Mouse (Mus musculus) urinary bladder, postnatal 0 days (tissue): ENCODE results near the gene Nip7. TPM values are rescaled to one million over a fixed set of nuclear protein-coding genes. Genes with fewer than 3 reads are reported as not detected.

ENCODE experiments used
- microRNA-seq: library from miRNA; unstranded; fragments of <30 nt; microRNA quantifications from one replicate; pipeline ENCODE4, GENCODE M21; 2016
- polyA plus RNA-seq: library from polyadenylated mRNA; unstranded; fragments of >200 nt; fragmentation: Nextera tagmentation; extraction: Ambion mirVana; gene quantifications from 2 replicates; pipeline ENCODE4 v1.2.1, GENCODE M21; 2015

The Nip7 gene
- polyA plus RNA-seq, result 55.4 and 59.0 TPM in 2 replicates

DNA sequence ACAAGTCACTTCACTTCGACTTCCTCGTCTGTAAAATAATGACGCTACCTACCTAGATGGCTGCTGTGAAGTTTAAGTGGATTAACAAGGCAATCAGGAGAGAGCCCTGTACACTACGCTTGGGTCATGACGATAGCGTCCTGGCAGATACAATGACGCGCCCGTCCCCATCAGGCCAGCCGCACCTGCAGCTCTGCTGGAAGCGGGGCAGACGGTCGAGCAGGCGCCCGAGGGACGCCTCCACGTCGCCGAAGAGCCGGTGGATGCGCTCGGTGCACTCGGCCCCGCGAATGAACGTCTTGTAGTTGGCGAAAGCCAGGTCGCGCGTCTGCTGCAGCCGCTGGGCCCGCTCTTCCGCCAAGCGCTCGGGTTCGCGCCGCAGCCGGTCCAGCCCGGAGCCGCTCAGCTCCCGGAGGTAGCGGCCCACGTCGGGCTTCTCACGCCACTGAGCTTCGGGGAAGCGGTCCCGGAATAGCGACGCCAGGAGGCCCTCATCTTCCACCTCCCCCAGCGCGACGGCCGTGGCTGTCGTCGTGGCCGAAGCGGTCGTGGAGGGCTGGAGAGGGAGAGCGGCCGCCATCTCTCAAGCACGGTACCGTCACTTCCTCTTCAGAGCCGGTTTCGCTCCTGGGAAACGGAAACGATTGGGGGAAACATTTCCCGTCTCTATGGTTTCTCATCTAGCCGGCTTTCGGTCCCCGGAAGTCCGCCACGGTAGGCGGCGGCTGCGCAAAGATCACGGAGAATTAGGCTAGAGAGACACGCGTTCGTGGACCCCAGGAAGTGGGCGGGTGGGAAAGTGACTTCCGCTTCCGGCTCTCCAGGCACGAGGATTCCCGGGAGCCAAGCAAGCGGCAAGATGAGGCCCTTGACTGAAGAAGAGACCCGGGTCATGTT lies at the start of gene Nip7, which contains the start of gene Cog8:
TSS of gene Nip7 (plus strand) at position 802 of the 897 bp plus-strand sequence.
TSS of gene Cog8 (minus strand) at position 614 of the 897 bp plus-strand sequence.

DNA sequence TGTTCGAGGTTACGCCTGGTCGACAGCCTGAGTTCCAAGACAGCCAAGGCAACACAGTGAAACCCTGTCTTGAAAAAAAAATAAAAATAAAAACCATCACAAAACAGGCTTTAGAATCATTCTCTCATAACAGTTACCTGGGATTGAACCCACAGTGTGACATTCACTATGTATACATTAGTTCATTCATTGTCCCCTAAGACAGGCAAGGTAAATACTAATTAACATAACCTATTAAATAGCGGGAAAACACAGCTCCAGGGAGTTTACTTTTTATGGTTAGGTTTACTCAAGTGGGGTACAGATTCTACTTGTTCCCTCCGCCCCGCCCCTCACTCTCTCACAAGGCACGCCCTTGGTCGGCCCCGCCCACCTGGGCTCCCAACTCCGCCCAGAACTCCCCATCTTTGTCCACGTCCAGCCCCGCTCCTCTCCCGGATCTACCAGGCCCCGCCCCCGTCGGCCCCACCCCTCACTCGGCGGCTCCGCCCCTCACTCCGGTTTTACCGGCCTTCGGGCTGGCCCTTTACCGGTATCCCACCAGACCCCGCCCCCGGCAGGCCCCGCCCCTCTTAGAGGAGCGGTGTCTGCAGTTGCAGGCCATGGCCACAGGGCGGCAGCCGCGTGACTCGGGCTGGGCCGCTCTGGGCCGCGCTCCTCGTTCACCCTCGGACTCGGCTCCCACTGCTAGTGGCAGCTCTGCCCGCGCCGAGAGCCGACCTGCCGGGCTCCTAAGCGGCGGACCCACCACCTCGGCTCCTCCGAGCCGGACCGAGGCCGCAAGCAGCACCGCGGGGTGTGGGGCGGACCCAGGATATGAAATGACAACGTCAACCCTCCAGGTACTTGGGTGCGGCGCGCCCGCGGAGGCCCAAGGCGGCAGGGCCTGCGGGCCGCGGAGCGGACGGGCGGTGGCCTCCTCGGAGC lies 25.8 kb upstream of the Nip7 start, which contains the start of gene Vps4a:
TSS of gene Vps4a (plus strand) at position 573 of the 927 bp plus-strand sequence.

GRCm38 (mm10) chr8:107048061-107048941 lies 8.4 kb upstream of the Nip7 start, which contains the start of gene Pdf:
Pdf (minus strand) TSS chr8:107048614.

DNA sequence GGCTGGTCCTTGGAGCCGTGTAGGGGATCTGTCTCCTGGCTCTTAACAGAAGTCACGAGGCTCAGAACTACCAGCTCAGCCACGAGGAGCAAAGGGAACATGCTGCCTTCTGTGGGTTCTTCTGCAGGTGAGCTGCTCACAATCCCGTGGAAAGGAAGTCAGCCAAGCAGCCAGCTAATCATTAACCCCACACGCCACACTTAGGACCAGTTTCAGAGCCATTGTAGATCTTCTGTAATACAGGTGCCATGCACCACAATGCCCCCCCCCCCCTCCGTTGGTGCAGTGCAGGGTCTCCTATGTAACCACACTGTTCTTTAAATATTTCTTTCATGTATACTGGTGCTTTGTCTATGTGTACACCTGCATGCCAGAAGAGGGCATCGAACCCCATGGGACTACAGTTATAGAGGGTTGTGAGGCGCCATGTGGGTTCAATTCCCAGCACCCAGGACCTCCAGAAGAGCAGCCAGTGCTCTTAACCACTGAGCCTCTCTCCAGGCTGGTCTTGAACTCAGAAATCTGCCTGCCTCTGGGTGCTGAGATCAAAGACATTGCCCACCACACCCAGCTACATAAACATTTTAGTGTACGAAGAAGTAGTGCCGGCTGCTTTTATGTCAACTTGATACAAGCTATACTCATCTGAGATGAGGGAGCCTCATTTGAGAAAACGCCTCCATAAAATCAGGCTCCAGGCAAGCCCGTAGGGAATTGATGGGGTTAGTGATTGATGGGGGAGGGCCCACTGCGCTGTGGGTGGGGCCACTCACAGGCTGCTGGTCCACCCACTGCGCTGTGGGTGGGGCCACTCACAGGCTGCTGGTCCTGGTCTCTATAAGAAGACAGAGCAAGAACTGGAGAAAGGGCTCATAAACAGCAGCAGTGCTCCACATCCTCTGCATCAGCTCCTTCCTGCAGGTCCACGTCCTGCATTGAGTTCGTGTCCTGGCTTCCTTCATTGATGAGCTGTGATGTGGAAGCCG lies 9.1 kb downstream of the Nip7 start, which contains the start of gene Tmed6:
TSS of gene Tmed6 (minus strand) at position 134 of the 986 bp plus-strand sequence.

GRCm38 (mm10) chr8:107096366-107097036 lies 39.8 kb downstream of the Nip7 start, which contains the start of gene Terf2:
Terf2 (minus strand) TSS chr8:107096547.

Small RNA genes within 50 kb of the gene (microRNA-seq; reads per million reads assigned to microRNA genes)
- gene Mir7075, result 1.2 reads per million

Other genes starting within 250 kb of the Nip7 start
- gene Has3, start 186.6 kb upstream of the Nip7 start, polyA plus RNA-seq, result 0.16 and 0.36 TPM in 2 replicates
- gene Utp4, start 163.2 kb upstream of the Nip7 start, polyA plus RNA-seq, result 31.3 and 31.4 TPM in 2 replicates
- gene Sntb2, start 121.1 kb upstream of the Nip7 start, polyA plus RNA-seq, result 20.7 and 21.9 TPM in 2 replicates
- gene Vps4a, start 25.7 kb upstream of the Nip7 start, polyA plus RNA-seq, result 57.0 and 64.7 TPM in 2 replicates
- gene Pdf, start 8.3 kb upstream of the Nip7 start, polyA plus RNA-seq, result 20.5 and 25.6 TPM in 2 replicates
- 20.7 and 22.7 TPM in 2 replicates for gene Cog8, start 188 bp upstream of the Nip7 start, polyA plus RNA-seq
- not detected in 2 replicates for gene Tmed6, start 8.8 kb downstream of the Nip7 start, polyA plus RNA-seq
- 7.1 and 8.7 TPM in 2 replicates for gene Terf2, start 39.7 kb downstream of the Nip7 start, polyA plus RNA-seq
- 60.2 and 81.9 TPM in 2 replicates for gene Cyb5b, start 93.8 kb downstream of the Nip7 start, polyA plus RNA-seq
- gene Nfat5, start 236.6 kb downstream of the Nip7 start, polyA plus RNA-seq, result 9.2 and 9.5 TPM in 2 replicates